Mouse (Mus musculus) ES-E14 (cell line): Measurements from ENCODE around the gene Gmpr.

Experiments
- CHD2 ChIP-seq: IDR thresholded peaks from 2 replicates; pipeline ENCODE4 v1.6.1; 2014; ENCODE audit warnings: mild to moderate bottlenecking, low read depth, low read length, inconsistent platforms
- HCFC1 ChIP-seq: IDR thresholded peaks from 2 replicates; pipeline ENCODE4 v1.6.1; 2012; ENCODE audit warnings: low read length, inconsistent platforms, borderline replicate concordance; ENCODE audit not compliant: insufficient read depth
- MAFK ChIP-seq: IDR thresholded peaks from 2 replicates; pipeline ENCODE4 v1.6.1; 2014; ENCODE audit warnings: mild to moderate bottlenecking, low read depth, low read length, inconsistent platforms; ENCODE audit not compliant: insufficient read depth
- ZC3H11A ChIP-seq: IDR thresholded peaks from 2 replicates; pipeline ENCODE4 v1.6.1; 2012; ENCODE audit warnings: low read depth, mild to moderate bottlenecking, inconsistent platforms, low read length, borderline replicate concordance
- ZNF384 ChIP-seq: IDR thresholded peaks from 2 replicates; pipeline ENCODE4 v1.6.1; 2012; ENCODE audit warnings: low read depth, low read length, inconsistent platforms

GRCm38 (mm10) chr13:45538091-45538490 is 30.8 kb downstream of the Gmpr start:
- no peak for TF ChIP-seq ZC3H11A
- TF ChIP-seq ZNF384: no peak
- TF ChIP-seq HCFC1: no peak
- no peak for TF ChIP-seq CHD2
- TF ChIP-seq MAFK: no peak
